Mouse (Mus musculus): ENCODE data around the gene Lnx1. TPM values are rescaled to one million over a fixed set of nuclear protein-coding genes. Genes with fewer than 3 reads are reported as not detected.

Lnx1 gene
- polyA plus RNA-seq, 1 experiment from 2014 or later: 5.5 TPM

DNA sequence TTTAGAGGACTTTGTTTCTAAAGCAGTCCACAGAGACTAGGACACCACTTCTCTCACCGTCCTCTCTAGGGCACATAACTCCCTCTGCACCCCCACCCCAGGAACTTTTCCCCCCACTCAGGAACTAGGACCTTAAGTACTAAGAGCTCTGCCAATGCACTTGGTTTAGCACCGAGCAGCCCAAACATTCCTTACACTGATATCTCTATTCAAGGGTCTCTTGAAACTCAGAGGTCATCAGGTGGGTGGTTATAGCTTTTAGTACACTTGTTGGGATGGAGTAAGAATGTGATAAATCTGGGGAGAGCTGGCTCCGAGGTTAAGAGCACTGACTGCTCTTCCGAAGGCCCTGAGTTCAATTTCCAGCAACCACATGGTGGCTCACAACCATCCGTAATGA, 90.0 kb downstream of the Lnx1 start:
- 51% methylated on average over 5 of the region's 5 CpGs for WGBS
- Histone ChIP-seq H3K9ac (ENCODE audit: low read length) (no peak overlapping the region), H3K9me3 (ENCODE audit: control insufficient read depth, low read length) (no peaks in the 10 kb centered on the region), H3K27ac (ENCODE audit: low read length) (no peak overlapping the region), H3K4me2 (ENCODE audit: low read depth, low read length) (no peak overlapping the region), H3K36me3 (ENCODE audit: control insufficient read depth, insufficient read depth, low read length) (no peaks in the 10 kb centered on the region), H3K4me3 (ENCODE audit: low read length) (no peak overlapping the region), H3K4me1 (replicated peaks; ENCODE audit: control insufficient read depth, insufficient read depth, low read length) (peaks cover 16% of the 10 kb centered on the region), H3K27me3 (ENCODE audit: control insufficient read depth, insufficient read depth, low read depth, low read length) (no peaks in the 10 kb centered on the region)
- ATAC-seq (ENCODE audit: low read depth): peak; percentile 70

DNA sequence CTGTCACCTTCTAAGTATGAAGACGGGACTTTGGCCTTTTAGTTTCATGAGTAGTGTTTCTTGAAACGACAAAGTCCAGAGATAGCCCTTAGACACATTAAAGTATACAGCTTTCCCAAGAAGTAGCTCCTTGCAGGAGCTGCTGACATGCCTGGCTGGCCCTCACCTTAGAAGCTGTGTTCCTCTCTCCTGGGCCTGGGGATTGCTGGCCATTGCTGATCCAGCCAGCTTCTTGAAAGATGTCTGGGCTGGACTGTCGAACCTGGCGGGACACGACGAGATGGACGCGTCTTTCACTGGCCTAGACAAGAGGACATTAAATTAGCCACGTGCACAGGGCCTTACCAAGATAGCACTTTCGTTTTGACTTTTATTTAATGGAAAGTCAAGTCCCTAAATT, 92.2 kb downstream of the Lnx1 start:
- no peak overlapping the region for H3K4me2 ChIP-seq (ENCODE audit: low read depth, low read length)
- no peaks in the 10 kb centered on the region for H3K36me3 ChIP-seq (ENCODE audit: control insufficient read depth, insufficient read depth, low read length)
- H3K9me3 ChIP-seq (ENCODE audit: control insufficient read depth, low read length): no peaks in the 10 kb centered on the region
- no peaks in the 10 kb centered on the region for H3K27me3 ChIP-seq (ENCODE audit: control insufficient read depth, insufficient read depth, low read depth, low read length)
- no peak overlapping the region for H3K9ac ChIP-seq (ENCODE audit: low read length)
- no peak for ATAC-seq (ENCODE audit: low read depth)
- H3K4me1 ChIP-seq (replicated peaks; ENCODE audit: control insufficient read depth, insufficient read depth, low read length): peaks cover 16% of the 10 kb centered on the region
- WGBS: 77% methylated on average over 10 of the region's 10 CpGs
- no peak overlapping the region for H3K27ac ChIP-seq (ENCODE audit: low read length)
- no peak overlapping the region for H3K4me3 ChIP-seq (ENCODE audit: low read length)

GRCm38 (mm10) chr5:74606213-74606612, 96.5 kb downstream of the Lnx1 start:
- no peak for ATAC-seq (ENCODE audit: low read depth)
- H3K4me1 ChIP-seq (replicated peaks; ENCODE audit: control insufficient read depth, insufficient read depth, low read length): peaks cover 13% of the 10 kb centered on the region
- H3K9me3 ChIP-seq (ENCODE audit: control insufficient read depth, low read length): no peaks in the 10 kb centered on the region
- H3K4me3 ChIP-seq (ENCODE audit: low read length): no peak overlapping the region
- no peak overlapping the region for H3K27ac ChIP-seq (ENCODE audit: low read length)
- 87% methylated on average over 8 of the region's 8 CpGs for WGBS
- no peak overlapping the region for H3K9ac ChIP-seq (ENCODE audit: low read length)
- H3K4me2 ChIP-seq (ENCODE audit: low read depth, low read length): no peak overlapping the region
- H3K27me3 ChIP-seq (ENCODE audit: control insufficient read depth, insufficient read depth, low read depth, low read length): no peaks in the 10 kb centered on the region
- H3K36me3 ChIP-seq (ENCODE audit: control insufficient read depth, insufficient read depth, low read length): no peaks in the 10 kb centered on the region

DNA sequence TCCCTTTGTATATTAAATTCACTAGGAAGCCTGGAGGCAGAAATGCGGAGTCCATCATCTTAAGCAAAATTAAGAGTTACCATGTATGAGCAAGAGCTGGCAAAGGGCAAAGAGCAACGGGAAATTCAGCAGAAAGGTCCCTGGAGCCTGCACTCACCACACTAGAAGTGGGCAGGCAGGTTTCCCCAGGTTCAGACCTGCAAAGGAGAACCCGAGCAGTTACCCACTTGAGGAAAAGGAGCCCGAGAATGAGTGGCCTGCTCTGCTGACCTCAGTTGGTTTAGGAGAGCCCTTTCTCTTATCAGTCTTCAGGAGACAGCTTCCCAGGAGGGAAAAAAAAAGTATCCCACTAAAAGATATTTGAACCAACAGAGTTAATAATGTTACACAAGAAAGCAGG, 99.4 kb downstream of the Lnx1 start:
- Histone ChIP-seq H3K9me3 (ENCODE audit: control insufficient read depth, low read length) (no peaks in the 10 kb centered on the region), H3K4me2 (ENCODE audit: low read depth, low read length) (no peak overlapping the region), H3K4me1 (replicated peaks; ENCODE audit: control insufficient read depth, insufficient read depth, low read length) (peaks cover 14% of the 10 kb centered on the region), H3K27ac (ENCODE audit: low read length) (no peak overlapping the region), H3K4me3 (ENCODE audit: low read length) (no peak overlapping the region), H3K9ac (ENCODE audit: low read length) (no peak overlapping the region), H3K36me3 (ENCODE audit: control insufficient read depth, insufficient read depth, low read length) (peaks cover 4% of the 10 kb centered on the region), H3K27me3 (ENCODE audit: control insufficient read depth, insufficient read depth, low read depth, low read length) (no peaks in the 10 kb centered on the region)
- WGBS: 42% methylated on average over 4 of the region's 4 CpGs
- ATAC-seq (ENCODE audit: low read depth): peak; percentile 60; the same call in 1 of the 2 replicates

GRCm38 (mm10) chr5:74602371-74602770, 100.3 kb downstream of the Lnx1 start:
- Histone ChIP-seq H3K27ac (ENCODE audit: low read length) (no peak overlapping the region), H3K9me3 (ENCODE audit: control insufficient read depth, low read length) (no peaks in the 10 kb centered on the region), H3K9ac (ENCODE audit: low read length) (no peak overlapping the region), H3K4me2 (ENCODE audit: low read depth, low read length) (peak overlapping the region; percentile 14; the same call in 1 of the 2 replicates), H3K4me3 (ENCODE audit: low read length) (no peak overlapping the region), H3K4me1 (replicated peaks; ENCODE audit: control insufficient read depth, insufficient read depth, low read length) (peaks cover 14% of the 10 kb centered on the region), H3K27me3 (ENCODE audit: control insufficient read depth, insufficient read depth, low read depth, low read length) (no peaks in the 10 kb centered on the region), H3K36me3 (ENCODE audit: control insufficient read depth, insufficient read depth, low read length) (peaks cover 6% of the 10 kb centered on the region)
- 43% methylated on average over 10 of the region's 10 CpGs for WGBS
- ATAC-seq (ENCODE audit: low read depth): peak; percentile 44

DNA sequence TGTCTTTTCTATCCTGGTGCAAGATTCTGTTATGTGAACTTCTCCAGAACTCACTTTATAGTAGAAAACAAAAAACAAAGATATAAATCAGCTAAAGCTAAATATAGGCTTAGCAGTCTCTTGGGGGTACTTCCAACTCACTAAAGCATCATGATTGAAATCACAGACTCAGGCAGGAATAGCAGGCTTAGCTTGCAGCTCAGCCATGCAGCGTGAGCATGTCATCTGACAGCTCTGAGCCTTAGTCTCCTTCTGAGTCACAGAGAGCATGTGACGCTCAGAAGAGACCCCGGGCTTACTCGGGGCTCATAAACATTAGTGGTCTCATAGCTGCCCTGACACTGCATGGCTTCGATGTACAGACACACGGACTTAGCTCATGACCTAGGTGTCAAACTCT, 100.7 kb downstream of the Lnx1 start:
- H3K36me3 ChIP-seq (ENCODE audit: control insufficient read depth, insufficient read depth, low read length): peaks cover 9% of the 10 kb centered on the region
- H3K9me3 ChIP-seq (ENCODE audit: control insufficient read depth, low read length): no peaks in the 10 kb centered on the region
- H3K27ac ChIP-seq (ENCODE audit: low read length): no peak overlapping the region
- H3K27me3 ChIP-seq (ENCODE audit: control insufficient read depth, insufficient read depth, low read depth, low read length): no peaks in the 10 kb centered on the region
- H3K4me3 ChIP-seq (ENCODE audit: low read length): no peak overlapping the region
- H3K9ac ChIP-seq (ENCODE audit: low read length): no peak overlapping the region
- peak overlapping the region; percentile 14; the same call in 1 of the 2 replicates for H3K4me2 ChIP-seq (ENCODE audit: low read depth, low read length)
- peak; percentile 69 for ATAC-seq (ENCODE audit: low read depth)
- peaks cover 14% of the 10 kb centered on the region for H3K4me1 ChIP-seq (replicated peaks; ENCODE audit: control insufficient read depth, insufficient read depth, low read length)
- 44% methylated on average over 6 of the region's 6 CpGs for WGBS

- H3K9me3 ChIP-seq (ENCODE audit: control insufficient read depth, low read length): no peaks in the 10 kb centered on the region
- no peak overlapping the region for H3K4me2 ChIP-seq (ENCODE audit: low read depth, low read length)
- no peak for ATAC-seq (ENCODE audit: low read depth)
- H3K4me1 ChIP-seq (replicated peaks; ENCODE audit: control insufficient read depth, insufficient read depth, low read length): peaks cover 14% of the 10 kb centered on the region
- H3K36me3 ChIP-seq (ENCODE audit: control insufficient read depth, insufficient read depth, low read length): peaks cover 15% of the 10 kb centered on the region
- no peak overlapping the region for H3K4me3 ChIP-seq (ENCODE audit: low read length)
- no peak overlapping the region for H3K9ac ChIP-seq (ENCODE audit: low read length)
- 58% methylated on average over 3 of the region's 3 CpGs for WGBS
- no peak overlapping the region for H3K27ac ChIP-seq (ENCODE audit: low read length)
- H3K27me3 ChIP-seq (ENCODE audit: control insufficient read depth, insufficient read depth, low read depth, low read length): no peaks in the 10 kb centered on the region
Observed at GRCm38 (mm10) chr5:74601171-74601570, 101.5 kb downstream of the Lnx1 start.

DNA sequence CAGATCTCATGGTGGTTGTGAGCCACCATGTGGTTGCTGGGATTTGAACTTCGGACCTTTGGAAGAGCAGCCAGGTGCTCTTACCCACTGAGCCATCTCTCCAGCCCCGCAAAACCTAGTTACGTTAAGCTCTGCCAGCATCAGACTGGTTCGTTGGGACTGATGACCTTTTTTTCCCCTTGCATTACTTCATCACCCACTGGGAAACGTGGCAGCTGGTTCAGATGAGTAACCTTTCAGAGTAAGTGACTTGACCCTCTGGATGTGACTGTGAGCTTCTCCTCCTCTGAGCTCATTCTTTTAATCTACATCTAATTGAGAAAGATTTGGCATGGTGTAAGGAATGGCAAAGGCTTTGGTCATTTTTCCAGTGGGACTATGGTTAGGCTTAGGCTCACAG, 102.7 kb downstream of the Lnx1 start:
- no peak overlapping the region for H3K27ac ChIP-seq (ENCODE audit: low read length)
- peaks cover 19% of the 10 kb centered on the region for H3K36me3 ChIP-seq (ENCODE audit: control insufficient read depth, insufficient read depth, low read length)
- H3K9me3 ChIP-seq (ENCODE audit: control insufficient read depth, low read length): no peaks in the 10 kb centered on the region
- no peak for ATAC-seq (ENCODE audit: low read depth)
- H3K4me2 ChIP-seq (ENCODE audit: low read depth, low read length): no peak overlapping the region
- H3K9ac ChIP-seq (ENCODE audit: low read length): no peak overlapping the region
- no peak overlapping the region for H3K4me3 ChIP-seq (ENCODE audit: low read length)
- whole genome bisulfite sequencing: 73% methylated on average over 5 of the region's 5 CpGs
- H3K4me1 ChIP-seq (replicated peaks; ENCODE audit: control insufficient read depth, insufficient read depth, low read length): peaks cover 14% of the 10 kb centered on the region
- no peaks in the 10 kb centered on the region for H3K27me3 ChIP-seq (ENCODE audit: control insufficient read depth, insufficient read depth, low read depth, low read length)

DNA sequence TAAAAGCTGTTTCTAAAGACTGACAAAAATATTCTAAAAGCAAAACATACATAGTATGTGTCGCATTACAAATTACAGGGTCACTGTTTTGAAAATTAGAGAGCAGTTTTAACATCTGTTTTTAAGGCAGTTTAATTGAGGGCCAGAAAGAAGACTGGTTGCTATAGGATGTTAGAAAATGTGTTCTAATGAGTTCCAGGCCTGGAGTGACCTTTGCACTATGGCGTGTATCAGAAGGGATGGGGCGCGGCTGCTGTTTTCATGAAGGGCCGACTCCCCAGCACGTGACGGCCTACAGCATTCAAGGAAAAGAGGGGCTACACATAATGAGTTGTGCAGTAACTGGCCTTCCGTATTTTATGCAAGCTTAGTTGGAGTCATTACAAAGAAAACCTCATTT, 109.6 kb downstream of the Lnx1 start:
- H3K4me2 ChIP-seq (ENCODE audit: low read depth, low read length): no peak overlapping the region
- H3K9me3 ChIP-seq (ENCODE audit: control insufficient read depth, low read length): no peaks in the 10 kb centered on the region
- no peaks in the 10 kb centered on the region for H3K4me1 ChIP-seq (replicated peaks; ENCODE audit: control insufficient read depth, insufficient read depth, low read length)
- WGBS: 79% methylated on average over 8 of the region's 8 CpGs
- no peak overlapping the region for H3K27ac ChIP-seq (ENCODE audit: low read length)
- no peak overlapping the region for H3K9ac ChIP-seq (ENCODE audit: low read length)
- peaks cover 47% of the 10 kb centered on the region for H3K36me3 ChIP-seq (ENCODE audit: control insufficient read depth, insufficient read depth, low read length)
- H3K4me3 ChIP-seq (ENCODE audit: low read length): no peak overlapping the region
- ATAC-seq (ENCODE audit: low read depth): no peak
- H3K27me3 ChIP-seq (ENCODE audit: control insufficient read depth, insufficient read depth, low read depth, low read length): no peaks in the 10 kb centered on the region

DNA sequence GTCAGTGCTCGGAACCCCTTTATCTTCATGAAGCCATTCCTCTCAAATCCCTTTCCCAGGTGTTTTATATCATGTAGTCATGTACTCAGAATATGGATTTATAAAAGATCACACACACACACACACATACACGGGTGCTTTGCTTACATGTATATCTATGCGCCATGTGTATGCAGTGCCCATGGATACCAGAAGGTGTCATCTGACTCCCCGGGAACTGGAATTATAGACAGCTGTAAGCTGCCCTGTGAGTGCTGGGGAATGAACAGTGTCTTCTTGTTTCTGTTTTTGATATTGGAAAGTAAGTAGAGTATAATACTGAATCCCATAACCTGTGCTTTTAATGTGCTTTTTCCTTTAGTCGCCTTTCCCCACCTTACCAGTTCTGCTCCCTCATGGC, 111.3 kb downstream of the Lnx1 start:
- H3K27ac ChIP-seq (ENCODE audit: low read length): no peak overlapping the region

More for the DNA sequence above, 111.3 kb downstream of the Lnx1 start:
- H3K9ac ChIP-seq (ENCODE audit: low read length): no peak overlapping the region
- no peak for ATAC-seq (ENCODE audit: low read depth)
- WGBS: 81% methylated on average over 5 of the region's 5 CpGs
- H3K4me2 ChIP-seq (ENCODE audit: low read depth, low read length): no peak overlapping the region
- peaks cover 39% of the 10 kb centered on the region for H3K36me3 ChIP-seq (ENCODE audit: control insufficient read depth, insufficient read depth, low read length)
- no peaks in the 10 kb centered on the region for H3K9me3 ChIP-seq (ENCODE audit: control insufficient read depth, low read length)
- H3K4me1 ChIP-seq (replicated peaks; ENCODE audit: control insufficient read depth, insufficient read depth, low read length): no peaks in the 10 kb centered on the region
- H3K27me3 ChIP-seq (ENCODE audit: control insufficient read depth, insufficient read depth, low read depth, low read length): no peaks in the 10 kb centered on the region
- H3K4me3 ChIP-seq (ENCODE audit: low read length): no peak overlapping the region
